Mouse (Mus musculus): ENCODE results near the gene Tnfaip8l1. TPM values are rescaled to one million over a fixed set of nuclear protein-coding genes. Genes with fewer than 3 reads are reported as not detected.

The Tnfaip8l1 gene
- total RNA-seq, 2 experiments from 2014 or later, result 1.3 to 1.5 TPM

GRCm38 (mm10) chr17:56137839-56138613 is 24.3 kb upstream of the Tnfaip8l1 start:
- DNase-seq, result peak in 1 of 2 experiments; percentile 21

- peak in 1 of 2 experiments; percentile 9 for DNase-seq
These were observed 22.9 kb upstream of the Tnfaip8l1 start for GRCm38 (mm10) chr17:56139355-56139754.

- peak in 1 of 2 experiments; percentile 76 for DNase-seq
These were observed 22.2 kb upstream of the Tnfaip8l1 start, which contains the start of gene Sema6b for GRCm38 (mm10) chr17:56139858-56140595. TSS of gene Sema6b (minus strand) at chr17:56140343.

- peak in 1 of 2 experiments; percentile 63 for DNase-seq
These were observed 20.3 kb upstream of the Tnfaip8l1 start for GRCm38 (mm10) chr17:56141702-56142605.

- DNase-seq, result no peak
These were observed 17.7 kb upstream of the Tnfaip8l1 start for GRCm38 (mm10) chr17:56144546-56144945.

GRCm38 (mm10) chr17:56146131-56146530 is 16.1 kb upstream of the Tnfaip8l1 start:
- DNase-seq, result no peak

GRCm38 (mm10) chr17:56147420-56147819 is 14.9 kb upstream of the Tnfaip8l1 start:
- no peak for DNase-seq

- DNase-seq, result no peak
These were observed 14.0 kb upstream of the Tnfaip8l1 start for GRCm38 (mm10) chr17:56148280-56148679.

- no peak for DNase-seq
These were observed 13.3 kb upstream of the Tnfaip8l1 start for GRCm38 (mm10) chr17:56148790-56149618.

- DNase-seq, result no peak
These were observed 12.4 kb upstream of the Tnfaip8l1 start for GRCm38 (mm10) chr17:56149897-56150296.

- DNase-seq, result peak; percentile 67 to 75
These were observed 8.6 kb upstream of the Tnfaip8l1 start for GRCm38 (mm10) chr17:56153643-56154042.

- DNase-seq, result peak; percentile 66 to 79
These were observed 2.5 kb upstream of the Tnfaip8l1 start for GRCm38 (mm10) chr17:56159729-56160128.

- DNase-seq, result no peak
These were observed 1.3 kb downstream of the Tnfaip8l1 start for GRCm38 (mm10) chr17:56163523-56164102.

- no peak for DNase-seq
These were observed 2.2 kb downstream of the Tnfaip8l1 start for GRCm38 (mm10) chr17:56164510-56164909.

GRCm38 (mm10) chr17:56165671-56166070 is 3.4 kb downstream of the Tnfaip8l1 start:
- no peak for DNase-seq

- DNase-seq, result peak; percentile 20 to 57
These were observed 7.6 kb downstream of the Tnfaip8l1 start for GRCm38 (mm10) chr17:56169830-56170229.

- no peak for DNase-seq
These were observed 8.4 kb downstream of the Tnfaip8l1 start for GRCm38 (mm10) chr17:56170636-56171035.

- DNase-seq, result no peak
These were observed 9.2 kb downstream of the Tnfaip8l1 start for GRCm38 (mm10) chr17:56171456-56171855.

GRCm38 (mm10) chr17:56171881-56172280 is 9.6 kb downstream of the Tnfaip8l1 start:
- DNase-seq, result no peak

GRCm38 (mm10) chr17:56173401-56174046 is 11.2 kb downstream of the Tnfaip8l1 start:
- no peak for DNase-seq
